Mouse (Mus musculus) cortical plate, adult 2 months (tissue): ENCODE measurements at regions not wholly inside any gene's neighbourhood (a gene's known extent, or its start where the extent isn't known, plus 50 kb on each side); places are given as distances from the start of the nearest gene placed in this dataset.

Source experiments
- CTCF ChIP-seq: fragments of 200-500 bp; IDR thresholded peaks from 2 replicates; pipeline ENCODE4 v1.5.1; 2011; ENCODE audit warnings: mild to moderate bottlenecking, control low read depth, low read length; ENCODE audit not compliant: insufficient read depth; ENCODE audit errors: extremely low read depth
- POLR2A ChIP-seq: fragments of 200-500 bp; IDR thresholded peaks from 2 replicates; pipeline ENCODE4 v1.6.1; 2011; ENCODE audit warnings: mild to moderate bottlenecking, low read length, control low read depth; ENCODE audit not compliant: insufficient read depth; ENCODE audit errors: extremely low read depth

DNA sequence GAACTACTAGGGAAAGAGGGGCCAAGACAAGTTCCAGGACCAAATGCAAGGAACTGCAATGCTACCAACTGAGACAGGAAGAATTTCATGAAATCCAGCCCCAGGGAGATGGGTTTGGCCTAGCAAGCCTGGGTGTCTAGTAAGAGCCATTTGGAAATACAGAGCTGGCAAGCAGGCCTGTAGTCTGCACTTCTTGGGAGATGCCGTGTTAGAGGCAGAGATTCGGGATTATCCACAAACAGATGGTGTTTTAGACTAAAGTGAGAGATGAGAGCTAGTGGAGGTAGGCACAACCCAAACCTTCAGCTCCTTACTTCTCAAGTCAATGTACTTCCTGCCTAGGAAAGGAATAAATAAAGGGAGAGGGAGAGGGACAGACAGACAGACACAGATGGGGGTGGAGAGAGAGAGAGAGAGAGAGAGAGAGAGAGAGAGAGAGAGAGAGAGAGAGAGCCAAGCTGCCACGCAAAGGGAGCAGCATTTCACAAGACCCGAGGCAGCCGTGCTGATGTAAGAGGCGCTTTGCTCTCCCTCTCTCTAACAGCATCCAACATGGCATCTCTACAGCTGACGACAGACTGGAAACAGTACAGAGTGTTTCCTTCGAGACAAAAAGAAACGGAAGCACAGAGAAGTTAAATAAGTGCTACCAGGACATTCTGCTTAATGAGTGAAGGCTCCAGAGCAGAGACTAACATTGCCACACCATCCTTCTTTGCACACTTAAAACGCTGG, 182.9 kb downstream of the Irs2 start:
- no peak for TF ChIP-seq POLR2A
- TF ChIP-seq CTCF = no peak
